Mouse (Mus musculus) cerebellum, adult 2 months (tissue): ENCODE measurements around the gene Gna11.

ENCODE experiments used
- CTCF ChIP-seq: fragments of 200-500 bp; IDR thresholded peaks from 2 replicates; pipeline ENCODE4 v1.5.1; 2011; ENCODE audit warnings: low read depth, mild to moderate bottlenecking, control low read depth, low read length, moderate library complexity, borderline replicate concordance; ENCODE audit not compliant: insufficient read depth
- POLR2A ChIP-seq: fragments of 200-500 bp; IDR thresholded peaks from 2 replicates; pipeline ENCODE4 v1.6.1; 2011; ENCODE audit warnings: low read length, control low read depth, borderline replicate concordance; ENCODE audit not compliant: insufficient read depth

GRCm38 (mm10) chr10:81588739-81589138, 43.7 kb upstream of the Gna11 start:
- no peak for TF ChIP-seq CTCF
- no peak for TF ChIP-seq POLR2A
